Mouse (Mus musculus): ENCODE measurements around the gene Igsf3.
A peak's percentile ranks its signal among the peaks of the same experiment; 100 is the strongest.

Igsf3 gene

GRCm38 (mm10) chr3:101447239-101447638 is 70.4 kb downstream of the Igsf3 start:
- no peak for DNase-seq (ENCODE audit: low spot score in 2 of 2)

GRCm38 (mm10) chr3:101448765-101449164 is 71.9 kb downstream of the Igsf3 start:
- DNase-seq (ENCODE audit: low spot score in 2 of 2) = no peak

- no peak for DNase-seq (ENCODE audit: low spot score in 2 of 2)
Measured at GRCm38 (mm10) chr3:101450811-101451428, 74.0 kb downstream of the Igsf3 start.

GRCm38 (mm10) chr3:101460618-101461017 is 83.7 kb downstream of the Igsf3 start:
- no peak for DNase-seq (ENCODE audit: low spot score in 2 of 2)

- DNase-seq (ENCODE audit: low spot score in 2 of 2) = no peak
Measured at GRCm38 (mm10) chr3:101461046-101461445, 84.2 kb downstream of the Igsf3 start.

GRCm38 (mm10) chr3:101461816-101462215 is 84.9 kb downstream of the Igsf3 start:
- DNase-seq (ENCODE audit: low spot score in 2 of 2) = no peak

GRCm38 (mm10) chr3:101462294-101462693 is 85.4 kb downstream of the Igsf3 start:
- DNase-seq (ENCODE audit: low spot score in 2 of 2) = peak; percentile 57 to 80

GRCm38 (mm10) chr3:101463491-101463890 is 86.6 kb downstream of the Igsf3 start:
- no peak for DNase-seq (ENCODE audit: low spot score in 2 of 2)

GRCm38 (mm10) chr3:101469675-101470074 is 92.8 kb downstream of the Igsf3 start:
- no peak for DNase-seq (ENCODE audit: low spot score in 2 of 2)

GRCm38 (mm10) chr3:101471881-101472280 is 95.0 kb downstream of the Igsf3 start:
- DNase-seq (ENCODE audit: low spot score in 2 of 2) = no peak

GRCm38 (mm10) chr3:101481951-101482350 is 105.1 kb downstream of the Igsf3 start:
- no peak for DNase-seq (ENCODE audit: low spot score in 2 of 2)

GRCm38 (mm10) chr3:101483256-101483983 is 106.5 kb downstream of the Igsf3 start:
- DNase-seq (ENCODE audit: low spot score in 2 of 2) = no peak

- no peak for DNase-seq (ENCODE audit: low spot score in 2 of 2)
Measured at GRCm38 (mm10) chr3:101486054-101486765, 109.3 kb downstream of the Igsf3 start.

- DNase-seq (ENCODE audit: low spot score in 2 of 2) = no peak
Measured at GRCm38 (mm10) chr3:101487436-101487835, 110.6 kb downstream of the Igsf3 start.

- DNase-seq (ENCODE audit: low spot score in 2 of 2) = no peak
Measured at GRCm38 (mm10) chr3:101488204-101488603, 111.3 kb downstream of the Igsf3 start.

- no peak for DNase-seq (ENCODE audit: low spot score in 2 of 2)
Measured at GRCm38 (mm10) chr3:101490515-101490914, 113.6 kb downstream of the Igsf3 start.

GRCm38 (mm10) chr3:101492908-101493307 is 116.0 kb downstream of the Igsf3 start:
- no peak for DNase-seq (ENCODE audit: low spot score in 2 of 2)

- peak; percentile 66 to 85 for DNase-seq (ENCODE audit: low spot score in 2 of 2)
Measured at GRCm38 (mm10) chr3:101493937-101494459, 117.1 kb downstream of the Igsf3 start.

GRCm38 (mm10) chr3:101497432-101498030 is 120.6 kb downstream of the Igsf3 start:
- DNase-seq (ENCODE audit: low spot score in 2 of 2) = no peak

GRCm38 (mm10) chr3:101499906-101500305 is 123.0 kb downstream of the Igsf3 start:
- no peak for DNase-seq (ENCODE audit: low spot score in 2 of 2)

GRCm38 (mm10) chr3:101500393-101501051 is 123.6 kb downstream of the Igsf3 start:
- no peak for DNase-seq (ENCODE audit: low spot score in 2 of 2)
